Mouse (Mus musculus): ENCODE results near the gene Alb. TPM values are rescaled to one million over a fixed set of nuclear protein-coding genes. Genes with fewer than 3 reads are reported as not detected.
A peak's percentile ranks its signal among the peaks of the same experiment; 100 is the strongest.

Gene Alb
- polyA plus RNA-seq, 1 experiment from 2014 or later: 20.6 TPM

- Histone ChIP-seq H3K4me2 (replicated peaks; ENCODE audit: low read depth, low read length) (no peak overlapping the region), H3K27ac (ENCODE audit: low read length) (no peak overlapping the region), H3K36me3 (ENCODE audit: insufficient read depth, low read length) (no peaks in the 10 kb centered on the region), H3K27me3 (ENCODE audit: insufficient read depth, low read length) (no peaks in the 10 kb centered on the region), H3K9me3 (ENCODE audit: low read length) (no peaks in the 10 kb centered on the region), H3K9ac (replicated peaks; ENCODE audit: low read length) (no peak overlapping the region), H3K4me3 (ENCODE audit: low read length) (no peak overlapping the region), H3K4me1 (ENCODE audit: insufficient read depth, low read length) (no peaks in the 10 kb centered on the region)
- 91% methylated on average over 1 of the region's 1 CpGs for WGBS
- ATAC-seq (ENCODE audit: low FRiP score, low TSS enrichment): no peak
These were observed 3.5 kb upstream of the Alb start for GRCm38 (mm10) chr5:90457241-90457640.

GRCm38 (mm10) chr5:90458727-90459126, 2.0 kb upstream of the Alb start:
- Histone ChIP-seq H3K4me2 (replicated peaks; ENCODE audit: low read depth, low read length) (no peak overlapping the region), H3K27me3 (ENCODE audit: insufficient read depth, low read length) (no peaks in the 10 kb centered on the region), H3K4me3 (ENCODE audit: low read length) (no peak overlapping the region), H3K36me3 (ENCODE audit: insufficient read depth, low read length) (no peaks in the 10 kb centered on the region), H3K9me3 (ENCODE audit: low read length) (no peaks in the 10 kb centered on the region), H3K27ac (ENCODE audit: low read length) (no peak overlapping the region; the same call in 1 of the 2 replicates), H3K4me1 (ENCODE audit: insufficient read depth, low read length) (no peaks in the 10 kb centered on the region), H3K9ac (replicated peaks; ENCODE audit: low read length) (no peak overlapping the region)
- ATAC-seq (ENCODE audit: low FRiP score, low TSS enrichment): peak; percentile 54; the same call in 1 of the 2 replicates
- WGBS: 38% methylated on average over 5 of the region's 5 CpGs

DNA sequence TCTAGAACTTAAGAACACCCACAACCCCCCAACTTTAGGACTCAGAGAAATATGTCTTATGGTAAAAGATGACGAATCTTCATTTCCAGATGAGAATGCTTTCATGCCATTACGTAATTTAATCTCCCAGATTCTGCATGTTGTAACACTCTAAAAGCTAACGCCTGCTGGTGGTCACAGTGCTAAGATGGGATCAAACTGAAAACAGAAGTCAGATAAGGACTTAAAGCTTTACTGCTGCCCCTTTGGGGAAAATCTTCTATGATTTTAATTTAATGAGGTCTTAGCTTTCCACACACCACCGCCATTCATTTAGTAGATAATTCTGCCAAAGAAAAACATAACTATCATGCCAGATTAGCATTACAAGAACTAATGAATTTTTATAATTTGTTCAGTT, 6.1 kb downstream of the Alb start:
- ATAC-seq (ENCODE audit: low FRiP score, low TSS enrichment): peak; percentile 27; the same call in 1 of the 2 replicates
- H3K9ac ChIP-seq (replicated peaks; ENCODE audit: low read length): no peak overlapping the region
- H3K27ac ChIP-seq (ENCODE audit: low read length): no peak overlapping the region
- no peak overlapping the region for H3K4me3 ChIP-seq (ENCODE audit: low read length)
- H3K4me1 ChIP-seq (ENCODE audit: insufficient read depth, low read length): peaks cover 7% of the 10 kb centered on the region; the same call in 1 of the 2 replicates
- WGBS: 52% methylated on average over 4 of the region's 4 CpGs
- no peak overlapping the region for H3K4me2 ChIP-seq (replicated peaks; ENCODE audit: low read depth, low read length)
- H3K9me3 ChIP-seq (ENCODE audit: low read length): no peaks in the 10 kb centered on the region
- no peaks in the 10 kb centered on the region for H3K36me3 ChIP-seq (ENCODE audit: insufficient read depth, low read length)
- H3K27me3 ChIP-seq (ENCODE audit: insufficient read depth, low read length): 0 out of 2 replicates have a peak, but pooled peaks cover 2% of the 10 kb centered on the region

GRCm38 (mm10) chr5:90467245-90467644, 6.5 kb downstream of the Alb start:
- ATAC-seq (ENCODE audit: low FRiP score, low TSS enrichment): peak; percentile 94
- no peaks in the 10 kb centered on the region for H3K9me3 ChIP-seq (ENCODE audit: low read length)
- H3K27ac ChIP-seq (ENCODE audit: low read length): no peak overlapping the region
- H3K27me3 ChIP-seq (ENCODE audit: insufficient read depth, low read length): 0 out of 2 replicates have a peak, but pooled peaks cover 2% of the 10 kb centered on the region
- H3K4me2 ChIP-seq (replicated peaks; ENCODE audit: low read depth, low read length): no peak overlapping the region
- no peak overlapping the region for H3K4me3 ChIP-seq (ENCODE audit: low read length)
- no peak overlapping the region for H3K9ac ChIP-seq (replicated peaks; ENCODE audit: low read length)
- 9% methylated on average over 6 of the region's 6 CpGs for WGBS
- peaks cover 7% of the 10 kb centered on the region; the same call in 1 of the 2 replicates for H3K4me1 ChIP-seq (ENCODE audit: insufficient read depth, low read length)
- no peaks in the 10 kb centered on the region for H3K36me3 ChIP-seq (ENCODE audit: insufficient read depth, low read length)

GRCm38 (mm10) chr5:90470836-90471235, 10.1 kb downstream of the Alb start:
- Histone ChIP-seq H3K27me3 (ENCODE audit: insufficient read depth, low read length) (0 out of 2 replicates have a peak, but pooled peaks cover 2% of the 10 kb centered on the region), H3K4me1 (ENCODE audit: insufficient read depth, low read length) (peaks cover 7% of the 10 kb centered on the region; the same call in 1 of the 2 replicates), H3K36me3 (ENCODE audit: insufficient read depth, low read length) (no peaks in the 10 kb centered on the region), H3K4me2 (replicated peaks; ENCODE audit: low read depth, low read length) (no peak overlapping the region), H3K9ac (replicated peaks; ENCODE audit: low read length) (no peak overlapping the region), H3K4me3 (ENCODE audit: low read length) (no peak overlapping the region), H3K9me3 (ENCODE audit: low read length) (no peaks in the 10 kb centered on the region), H3K27ac (ENCODE audit: low read length) (no peak overlapping the region)
- ATAC-seq (ENCODE audit: low FRiP score, low TSS enrichment): no peak
- WGBS: 85% methylated on average over 3 of the region's 3 CpGs

GRCm38 (mm10) chr5:90473902-90474301, 13.2 kb downstream of the Alb start:
- Histone ChIP-seq H3K36me3 (ENCODE audit: insufficient read depth, low read length) (no peaks in the 10 kb centered on the region), H3K27me3 (ENCODE audit: insufficient read depth, low read length) (0 out of 2 replicates have a peak, but pooled peaks cover 2% of the 10 kb centered on the region), H3K9me3 (ENCODE audit: low read length) (no peaks in the 10 kb centered on the region), H3K4me1 (ENCODE audit: insufficient read depth, low read length) (no peaks in the 10 kb centered on the region), H3K4me3 (ENCODE audit: low read length) (no peak overlapping the region), H3K4me2 (replicated peaks; ENCODE audit: low read depth, low read length) (no peak overlapping the region), H3K27ac (ENCODE audit: low read length) (no peak overlapping the region), H3K9ac (replicated peaks; ENCODE audit: low read length) (no peak overlapping the region)
- WGBS: 84% methylated on average over 4 of the region's 4 CpGs
- no peak for ATAC-seq (ENCODE audit: low FRiP score, low TSS enrichment)

- no peak overlapping the region for H3K27ac ChIP-seq (ENCODE audit: low read length)
- WGBS: 73% methylated on average over 5 of the region's 5 CpGs
These were observed 13.7 kb downstream of the Alb start for GRCm38 (mm10) chr5:90474369-90474768.

DNA sequence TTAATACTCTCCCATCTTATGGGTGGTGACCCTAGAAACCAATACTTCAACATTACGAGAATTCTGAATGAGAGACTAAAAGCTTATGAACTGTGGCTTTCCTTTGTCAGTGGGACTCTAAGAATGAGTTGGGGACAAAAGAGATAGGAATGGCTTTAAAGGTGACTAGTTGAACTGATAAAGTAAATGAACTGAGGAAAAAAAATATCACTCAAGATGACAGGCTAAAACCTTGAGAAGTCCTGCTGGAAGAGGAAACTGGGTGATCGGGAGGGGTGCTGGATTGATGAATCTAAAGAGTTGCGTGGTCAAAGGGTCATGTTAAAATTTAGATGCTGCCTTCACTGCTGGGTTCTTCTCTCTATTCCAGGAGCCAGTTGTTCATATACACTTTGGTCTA, 16.0 kb downstream of the Alb start:
- Histone ChIP-seq H3K9ac (replicated peaks; ENCODE audit: low read length) (no peak overlapping the region), H3K4me2 (replicated peaks; ENCODE audit: low read depth, low read length) (no peak overlapping the region), H3K27me3 (ENCODE audit: insufficient read depth, low read length) (no peaks in the 10 kb centered on the region), H3K4me1 (ENCODE audit: insufficient read depth, low read length) (no peaks in the 10 kb centered on the region), H3K36me3 (ENCODE audit: insufficient read depth, low read length) (no peaks in the 10 kb centered on the region), H3K9me3 (ENCODE audit: low read length) (no peaks in the 10 kb centered on the region), H3K27ac (ENCODE audit: low read length) (no peak overlapping the region), H3K4me3 (ENCODE audit: low read length) (no peak overlapping the region)
- 70% methylated on average over 3 of the region's 3 CpGs for WGBS
- no peak for ATAC-seq (ENCODE audit: low FRiP score, low TSS enrichment)

More at GRCm38 (mm10) chr5:90474369-90474768, 13.7 kb downstream of the Alb start:
- Histone ChIP-seq H3K4me2 (replicated peaks; ENCODE audit: low read depth, low read length) (no peak overlapping the region), H3K36me3 (ENCODE audit: insufficient read depth, low read length) (no peaks in the 10 kb centered on the region), H3K4me1 (ENCODE audit: insufficient read depth, low read length) (no peaks in the 10 kb centered on the region), H3K27me3 (ENCODE audit: insufficient read depth, low read length) (0 out of 2 replicates have a peak, but pooled peaks cover 2% of the 10 kb centered on the region), H3K9ac (replicated peaks; ENCODE audit: low read length) (no peak overlapping the region), H3K4me3 (ENCODE audit: low read length) (no peak overlapping the region), H3K9me3 (ENCODE audit: low read length) (no peaks in the 10 kb centered on the region)
- ATAC-seq (ENCODE audit: low FRiP score, low TSS enrichment): peak; percentile 57; the same call in 1 of the 2 replicates

DNA sequence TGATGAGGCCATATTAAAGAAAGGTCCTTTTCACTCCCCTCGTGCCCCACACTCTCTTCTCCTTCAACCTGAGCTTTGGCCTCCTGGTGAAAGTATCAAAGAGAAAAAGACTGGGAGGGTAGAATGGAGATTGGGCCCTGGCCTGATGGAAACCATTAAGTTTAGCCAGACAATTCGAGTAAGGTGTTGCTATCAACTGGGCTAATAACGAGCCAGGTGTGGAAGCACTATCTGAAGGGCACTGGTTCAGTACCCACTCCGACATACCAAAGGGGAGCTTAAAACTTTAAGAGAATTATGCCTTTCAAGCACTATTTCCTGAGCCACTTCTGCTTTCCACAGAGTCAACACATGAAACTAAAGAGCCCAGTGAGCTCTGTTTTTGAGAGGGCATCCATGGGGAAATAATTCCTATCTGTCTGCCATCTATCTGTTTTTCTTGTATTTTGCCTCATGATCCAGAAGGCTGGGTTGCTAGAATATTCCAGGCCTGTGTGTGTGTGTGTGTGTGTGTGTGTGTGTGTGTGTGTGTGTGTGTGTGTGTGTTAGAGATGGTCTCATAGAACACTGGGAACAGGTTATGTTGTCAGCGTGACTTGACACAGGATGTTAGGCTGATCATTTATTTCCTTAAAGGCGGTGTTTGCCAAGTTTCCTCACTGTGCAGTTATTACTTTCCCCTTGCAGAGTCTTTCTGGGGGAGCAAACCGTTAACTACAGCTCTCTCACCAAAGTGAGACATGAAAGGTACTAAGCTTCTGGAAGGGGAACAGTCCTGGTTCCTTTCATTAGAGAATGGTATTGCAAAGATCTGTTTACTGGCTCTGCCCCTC, 16.8 kb downstream of the Alb start:
- Histone ChIP-seq H3K4me2 (replicated peaks; ENCODE audit: low read depth, low read length) (no peak overlapping the region), H3K9me3 (ENCODE audit: low read length) (no peaks in the 10 kb centered on the region), H3K9ac (replicated peaks; ENCODE audit: low read length) (no peak overlapping the region), H3K4me3 (ENCODE audit: low read length) (no peak overlapping the region), H3K27me3 (ENCODE audit: insufficient read depth, low read length) (no peaks in the 10 kb centered on the region), H3K36me3 (ENCODE audit: insufficient read depth, low read length) (no peaks in the 10 kb centered on the region), H3K4me1 (ENCODE audit: insufficient read depth, low read length) (no peaks in the 10 kb centered on the region), H3K27ac (ENCODE audit: low read length) (no peak overlapping the region)
- 70% methylated on average over 7 of the region's 7 CpGs for WGBS
- ATAC-seq (ENCODE audit: low FRiP score, low TSS enrichment): no peak

- 88% methylated on average over 1 of the region's 1 CpGs for WGBS
- H3K4me1 ChIP-seq (ENCODE audit: insufficient read depth, low read length): no peaks in the 10 kb centered on the region
- no peaks in the 10 kb centered on the region for H3K9me3 ChIP-seq (ENCODE audit: low read length)
- ATAC-seq (ENCODE audit: low FRiP score, low TSS enrichment): no peak
- no peak overlapping the region for H3K27ac ChIP-seq (ENCODE audit: low read length)
- H3K27me3 ChIP-seq (ENCODE audit: insufficient read depth, low read length): no peaks in the 10 kb centered on the region
- no peak overlapping the region for H3K4me2 ChIP-seq (replicated peaks; ENCODE audit: low read depth, low read length)
- no peak overlapping the region for H3K4me3 ChIP-seq (ENCODE audit: low read length)
- no peak overlapping the region for H3K9ac ChIP-seq (replicated peaks; ENCODE audit: low read length)
- H3K36me3 ChIP-seq (ENCODE audit: insufficient read depth, low read length): no peaks in the 10 kb centered on the region
These were observed 18.2 kb downstream of the Alb start for GRCm38 (mm10) chr5:90478886-90479285.

All from kidney, embryonic 16.5 days (tissue).